30 mouse cellular contexts compared by ENCODE assay signal in the genomic region with DNA sequence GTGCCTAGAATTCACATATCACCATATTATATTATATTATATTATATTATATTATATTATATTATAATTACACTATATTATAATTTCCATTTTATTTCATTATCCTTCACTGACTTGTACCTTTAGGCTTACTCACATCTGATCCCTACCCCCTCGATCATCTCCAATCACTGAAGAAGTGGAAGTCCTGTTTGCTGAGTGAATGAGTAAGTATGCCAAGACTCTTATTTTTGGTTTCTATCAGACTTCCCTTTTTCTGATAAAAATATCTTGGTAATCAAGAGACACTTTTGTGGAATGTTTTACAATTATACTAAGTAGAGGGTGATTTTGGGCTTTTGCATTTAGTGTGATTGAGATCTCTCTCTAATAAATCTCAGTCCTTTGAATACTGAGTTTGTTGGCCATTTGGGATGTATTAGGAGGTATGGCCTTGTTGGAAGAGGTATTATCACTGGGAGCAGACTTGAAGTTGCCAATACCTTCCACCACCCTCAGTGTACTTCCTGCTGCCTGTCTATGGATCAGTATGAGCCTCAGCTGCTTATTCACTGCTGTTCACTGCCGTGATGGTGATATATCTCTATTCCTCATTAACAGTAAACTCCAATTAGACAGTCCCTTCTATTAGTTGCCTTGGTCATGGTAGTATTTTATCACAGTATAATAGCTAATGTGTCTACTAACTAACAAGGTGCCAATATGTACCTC.
DNase-seq lines count a peak whose midpoint lies in the region; ATAC-seq and TF ChIP-seq lines count a peak whose summit lies in the region.
"Had no signal": no experiment of that assay in that cellular context is flagged by ENCODE, and none has a peak within 500 bp of the region (broad histone marks: within the 10 kb centered on the region; RNA-seq: fewer than 3 reads in every experiment).

No protein-coding gene starts in this region.

- no peak overlapping the region for H3K27ac ChIP-seq in liver, adult 2 months (replicated peaks; ENCODE audit: insufficient read depth, low read depth, low read length)
- H3K27ac ChIP-seq in liver, embryonic 12.5 days = no peak overlapping the region
- H3K27ac ChIP-seq in macrophage = peak overlapping the region; percentile 14; the same call in 1 of the 2 replicates
- H3K27ac ChIP-seq: embryonic facial prominence, embryonic 13.5 days; embryonic facial prominence, embryonic 15.5 days; forebrain, embryonic 10.5 days; forebrain, embryonic 12.5 days had no signal

- H3K4me1 ChIP-seq in liver, adult 2 months (ENCODE audit: control insufficient read depth, insufficient read depth, low read length) = no peaks in the 10 kb centered on the region
- no peaks in the 10 kb centered on the region for H3K4me1 ChIP-seq in liver, embryonic 12.5 days
- H3K4me1 ChIP-seq: embryonic facial prominence, embryonic 13.5 days; embryonic facial prominence, embryonic 15.5 days; forebrain, embryonic 10.5 days; forebrain, embryonic 12.5 days had no signal

- H3K4me2 ChIP-seq in liver, embryonic 12.5 days = no peak overlapping the region
- H3K4me2 ChIP-seq: embryonic facial prominence, embryonic 13.5 days; embryonic facial prominence, embryonic 15.5 days; forebrain, embryonic 12.5 days had no signal

- peak; percentile 16 for DNase-seq in liver, adult 2 months (ENCODE audit: extremely low read depth, low read depth, low spot score)
- no peak for DNase-seq in right cerebral cortex, postnatal 10 days (ENCODE audit: low spot score in 2 of 2)
- DNase-seq in kidney, adult 8-10 months = no peak
- no peak for DNase-seq in adrenal gland, adult (ENCODE audit: inconsistent age in 2 of 2, low spot score in 1 of 2)
- DNase-seq: adrenal gland, adult 2 months; adrenal gland, postnatal 10 days; adrenal gland, postnatal 25 days; B cell, adult 2 months; cerebellum, adult 11 months; cerebellum, adult 18-20 months; cerebellum, adult 8-10 months; cerebellum, adult 9-11 months; cerebellum, postnatal 14 days; cerebellum, postnatal 36 days; forebrain, postnatal 0 days had no signal

- no peak overlapping the region for H3K4me3 ChIP-seq in liver, adult 2 months (ENCODE audit: insufficient read depth, low read depth, low read length)
- H3K4me3 ChIP-seq in liver, embryonic 12.5 days = no peak overlapping the region
- no peak overlapping the region for H3K4me3 ChIP-seq in macrophage (ENCODE audit: inconsistent target)
- H3K4me3 ChIP-seq: embryonic facial prominence, embryonic 13.5 days; embryonic facial prominence, embryonic 15.5 days; erythroblast, embryonic 14.5 days; forebrain, embryonic 10.5 days; forebrain, embryonic 12.5 days had no signal

- no peak overlapping the region for H3K9ac ChIP-seq in liver, adult 2 months (ENCODE audit: low read depth, low read length)
- H3K9ac ChIP-seq in liver, embryonic 12.5 days = no peak overlapping the region
- H3K9ac ChIP-seq: embryonic facial prominence, embryonic 13.5 days; embryonic facial prominence, embryonic 15.5 days; forebrain, embryonic 12.5 days; forebrain, postnatal 0 days had no signal

- no peak for ATAC-seq in liver, embryonic 12.5 days
- peak; percentile 89 for ATAC-seq in granulocyte monocyte progenitor cell, adult 5-6 weeks (replicated peaks; ENCODE audit: poor library complexity, severe bottlenecking)
- ATAC-seq in megakaryocyte progenitor cell, adult 5-6 weeks (replicated peaks; ENCODE audit: poor library complexity) = peak; percentile 75
- ATAC-seq: activated CD4-positive, CD25-positive, alpha-beta regulatory T cell, adult 4 months; CD4-positive, CD25-positive, alpha-beta regulatory T cell, adult 4 months; forebrain, embryonic 14.5 days; forebrain, postnatal 0 days; Patski had no signal

- H3K27me3 ChIP-seq in liver, adult 2 months (ENCODE audit: control insufficient read depth, insufficient read depth, low read length) = no peaks in the 10 kb centered on the region
- no peaks in the 10 kb centered on the region for H3K27me3 ChIP-seq in liver, embryonic 12.5 days (replicated peaks)
- H3K27me3 ChIP-seq: CH12.LX; embryonic facial prominence, embryonic 13.5 days; embryonic facial prominence, embryonic 15.5 days; forebrain, embryonic 12.5 days; Patski had no signal

- no peak for TF ChIP-seq CTCF in liver, adult 2 months (IDR thresholded peaks at IDR 0.05; ENCODE audit: low read depth, low read length)

- no peaks in the 10 kb centered on the region for H3K79me2 ChIP-seq in liver, adult 2 months (ENCODE audit: control insufficient read depth, insufficient read depth, low read length)
- no peaks in the 10 kb centered on the region for H3K79me2 ChIP-seq in macrophage (ENCODE audit: inconsistent target)

- H3K36me3 ChIP-seq in liver, adult 2 months (ENCODE audit: control insufficient read depth, insufficient read depth, low read length) = no peaks in the 10 kb centered on the region
- H3K36me3 ChIP-seq in liver, embryonic 12.5 days = no peaks in the 10 kb centered on the region
- no peaks in the 10 kb centered on the region for H3K36me3 ChIP-seq in macrophage (ENCODE audit: inconsistent target)
- H3K36me3 ChIP-seq: embryonic facial prominence, embryonic 13.5 days; embryonic facial prominence, embryonic 15.5 days; forebrain, embryonic 10.5 days; forebrain, embryonic 12.5 days; G1E had no signal

- H3K9me3 ChIP-seq in liver, embryonic 12.5 days (replicated peaks) = no peaks in the 10 kb centered on the region
- H3K9me3 ChIP-seq: embryonic facial prominence, embryonic 13.5 days; embryonic facial prominence, embryonic 15.5 days; forebrain, embryonic 10.5 days; forebrain, embryonic 12.5 days had no signal

- no peak for TF ChIP-seq POLR2A in liver, adult 2 months (IDR thresholded peaks at IDR 0.05; ENCODE audit: extremely low read depth, insufficient read depth, low read length)

- 90% methylated on average over 2 of the region's 2 CpGs for WGBS in liver, adult 2 months
- 66% methylated on average over 2 of the region's 2 CpGs for WGBS in liver, embryonic 12.5 days (ENCODE audit: insufficient replicate concordance)
- 27% methylated on average over 2 of the region's 2 CpGs for WGBS in macrophage (ENCODE audit: missing documents)
